Mouse (Mus musculus) liver, adult 2 months (tissue): ENCODE measurements around the gene Ncmap.
"Not testable (repeated sequence)": the region's sequence is repeated elsewhere in the genome, so short reads cannot be mapped to it uniquely, and the experiment has no call there.

Experiments
- CTCF ChIP-seq: fragments of 200-500 bp; IDR thresholded peaks from 2 replicates; pipeline ENCODE4 v1.5.1; 2011; ENCODE audit warnings: low read depth, low read length, control low read depth
- POLR2A ChIP-seq: fragments of 200-500 bp; IDR thresholded peaks from 2 replicates; pipeline ENCODE4 v1.6.1; 2011; ENCODE audit warnings: low read length, control low read depth; ENCODE audit not compliant: insufficient read depth; ENCODE audit errors: extremely low read depth

GRCm38 (mm10) chr4:135354751-135355150 is 43.3 kb downstream of the Ncmap start:
- TF ChIP-seq CTCF, POLR2A: not testable (repeated sequence)
